Mouse (Mus musculus) ES-Bruce4 (cell line): Measurements from ENCODE around the gene Stfa2l1. TPM values are rescaled to one million over a fixed set of nuclear protein-coding genes. Genes with fewer than 3 reads are reported as not detected.
"Not testable (repeated sequence)": the region's sequence is repeated elsewhere in the genome, so short reads cannot be mapped to it uniquely, and the experiment has no call there.

Experiments
- H3K27ac ChIP-seq: 2 replicates; pipeline ENCODE4 v1.5.1; 2012; ENCODE audit warnings: low read length, inconsistent platforms; ENCODE audit not compliant: insufficient read depth
- H3K27me3 ChIP-seq: 2 replicates; pipeline ENCODE4 v1.6.1; 2012; ENCODE audit warnings: mild to moderate bottlenecking, low read length, inconsistent platforms; ENCODE audit not compliant: control insufficient read depth, poor library complexity, insufficient read depth, severe bottlenecking
- H3K36me3 ChIP-seq: 2 replicates; pipeline ENCODE4 v1.6.1; 2012; ENCODE audit warnings: inconsistent platforms, mild to moderate bottlenecking, low read length, moderate library complexity; ENCODE audit not compliant: control insufficient read depth, poor library complexity, insufficient read depth, severe bottlenecking
- H3K4me1 ChIP-seq: one replicate; pipeline ENCODE4 v1.8.1; 2011; ENCODE audit warnings: low read length; ENCODE audit not compliant: control insufficient read depth, insufficient read depth
- H3K4me3 ChIP-seq: 2 replicates; pipeline ENCODE4 v1.5.1; 2011; ENCODE audit warnings: low read depth, mild to moderate bottlenecking, low read length
- H3K9ac ChIP-seq: 2 replicates; pipeline ENCODE4 v1.6.1; 2012; ENCODE audit warnings: low read depth, mild to moderate bottlenecking, inconsistent platforms; ENCODE audit not compliant: poor library complexity, severe bottlenecking
- H3K9me3 ChIP-seq: replicated peaks from 2 replicates; pipeline ENCODE4 v1.6.1; 2012; ENCODE audit warnings: mild to moderate bottlenecking, low read length, inconsistent platforms; ENCODE audit not compliant: control insufficient read depth, poor library complexity, insufficient read depth, severe bottlenecking
- CTCF ChIP-seq: IDR thresholded peaks from one replicate; pipeline ENCODE4 v1.8.1; 2011; ENCODE audit warnings: low read depth, low read length
- EP300 ChIP-seq: IDR thresholded peaks from 2 replicates; pipeline ENCODE4 v1.6.1; 2011; ENCODE audit warnings: low read depth, low read length; ENCODE audit not compliant: insufficient read depth
- POLR2A ChIP-seq: IDR thresholded peaks from one replicate; pipeline ENCODE4 v1.8.1; 2011; ENCODE audit warnings: low read length; ENCODE audit not compliant: insufficient read depth
- polyA plus RNA-seq: library from polyadenylated mRNA; stranded (reverse); fragments of >200 nt; gene quantifications from 2 replicates; pipeline ENCODE4 v1.2.4, GENCODE M21; 2011; ENCODE audit warnings: low read depth; ENCODE audit not compliant: missing spikeins, insufficient read depth, insufficient read length

Gene Stfa2l1
- polyA plus RNA-seq, 1 experiment, result not detected

GRCm38 (mm10) chr16:36176108-36176507 is 19.5 kb downstream of the Stfa2l1 start:
- Histone ChIP-seq H3K4me1 (no peaks in the 10 kb centered on the region), H3K36me3 (no peaks in the 10 kb centered on the region), H3K27ac (no peak overlapping the region), H3K9me3 (no peaks in the 10 kb centered on the region; the same call in 1 of the 2 replicates), H3K4me3 (no peak overlapping the region), H3K9ac (no peak overlapping the region), H3K27me3 (no peaks in the 10 kb centered on the region)
- TF ChIP-seq CTCF (no peak), POLR2A (no peak), EP300 (no peak)

GRCm38 (mm10) chr16:36179910-36180309 is 23.3 kb downstream of the Stfa2l1 start:
- Histone ChIP-seq H3K4me3 (no peak overlapping the region), H3K9ac (no peak overlapping the region), H3K36me3 (no peaks in the 10 kb centered on the region), H3K27me3 (no peaks in the 10 kb centered on the region), H3K9me3 (no peaks in the 10 kb centered on the region; the same call in 1 of the 2 replicates), H3K27ac (no peak overlapping the region), H3K4me1 (no peaks in the 10 kb centered on the region)
- TF ChIP-seq CTCF (no peak), EP300 (no peak)

DNA sequence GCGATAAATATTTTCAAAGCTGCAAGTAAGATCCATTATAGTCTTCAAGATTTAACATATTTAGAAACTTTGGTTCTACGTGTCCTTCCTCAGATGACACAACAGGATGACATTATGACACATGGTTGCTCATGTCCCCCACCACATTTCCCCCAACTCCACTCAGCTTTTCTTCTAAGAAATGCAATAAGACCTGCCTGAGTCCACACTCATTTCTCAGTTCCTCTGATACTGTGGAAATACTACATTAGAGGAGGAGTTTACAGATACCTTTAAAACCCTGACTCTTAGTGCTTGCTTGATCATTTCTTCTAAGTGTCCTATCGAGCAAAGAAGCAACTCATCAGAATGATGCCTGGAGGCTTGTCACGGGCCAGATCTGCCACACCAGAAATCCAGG is 27.3 kb downstream of the Stfa2l1 start, which contains the start of gene Gm5483:
Gene Gm5483, plus strand, starts transcription at position 301 of the 400 bp plus-strand sequence.
- not testable (repeated sequence) for H3K36me3 ChIP-seq, H3K27ac ChIP-seq, H3K9ac ChIP-seq, H3K4me3 ChIP-seq, H3K4me1 ChIP-seq, H3K27me3 ChIP-seq, H3K9me3 ChIP-seq

DNA sequence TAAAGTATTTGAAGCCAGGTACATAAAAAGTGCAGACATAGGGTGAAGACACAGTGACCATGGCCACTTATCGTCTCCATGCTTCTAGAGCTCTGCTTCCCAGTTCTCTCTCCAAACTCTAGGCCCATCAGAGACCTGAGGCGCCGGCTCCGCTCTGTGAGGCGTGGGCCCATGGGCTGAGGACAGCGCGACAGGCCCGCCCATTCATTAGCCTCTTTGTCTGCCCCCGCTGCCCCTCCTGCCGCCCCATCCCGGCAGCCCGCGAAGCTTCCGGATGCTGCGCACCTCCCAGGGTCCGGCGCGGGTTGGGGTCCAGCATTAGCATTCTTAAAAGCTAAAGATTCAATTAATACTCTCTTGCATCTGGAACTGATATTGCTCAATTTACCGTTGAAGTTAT is 42.6 kb downstream of the Stfa2l1 start:
- Histone ChIP-seq H3K27me3 (no peaks in the 10 kb centered on the region), H3K4me1 (no peaks in the 10 kb centered on the region), H3K9me3 (no peaks in the 10 kb centered on the region), H3K36me3 (no peaks in the 10 kb centered on the region), H3K4me3 (no peak overlapping the region), H3K27ac (no peak overlapping the region), H3K9ac (no peak overlapping the region)
- no peak for TF ChIP-seq POLR2A
- TF ChIP-seq EP300, result no peak
- no peak for TF ChIP-seq CTCF

GRCm38 (mm10) chr16:36203846-36204245 is 47.2 kb downstream of the Stfa2l1 start:
- Histone ChIP-seq H3K27me3 (no peaks in the 10 kb centered on the region), H3K9me3 (no peaks in the 10 kb centered on the region), H3K36me3 (no peaks in the 10 kb centered on the region), H3K4me3 (no peak overlapping the region), H3K9ac (no peak overlapping the region), H3K27ac (no peak overlapping the region), H3K4me1 (no peaks in the 10 kb centered on the region)
- TF ChIP-seq CTCF (no peak), EP300 (no peak), POLR2A (no peak)

- not testable (repeated sequence) for H3K27me3 ChIP-seq, H3K27ac ChIP-seq, H3K9ac ChIP-seq, H3K4me3 ChIP-seq, H3K4me1 ChIP-seq, H3K36me3 ChIP-seq, H3K9me3 ChIP-seq
Observed at GRCm38 (mm10) chr16:36205684-36206083, 49.1 kb downstream of the Stfa2l1 start.
